Mouse (Mus musculus) myocyte (in vitro differentiated cells): Measurements from ENCODE around the gene Stat3. TPM values are rescaled to one million over a fixed set of nuclear protein-coding genes. Genes with fewer than 3 reads are reported as not detected.

Experiments used
- H3K27me3 ChIP-seq: one replicate; pipeline ENCODE4 v1.6.1; 2011; ENCODE audit not compliant: control insufficient read depth, insufficient read depth, insufficient read length
- H3K36me3 ChIP-seq: one replicate; pipeline ENCODE4 v1.6.1; 2011; ENCODE audit not compliant: control insufficient read depth, insufficient read depth
- H3K4me2 ChIP-seq: one replicate; pipeline ENCODE4 v1.6.1; 2011; ENCODE audit warnings: low read depth, control low read depth
- H3K4me3 ChIP-seq: one replicate; pipeline ENCODE4 v1.5.1; 2011; ENCODE audit warnings: mild to moderate bottlenecking, control low read depth, moderate library complexity
- H3K79me2 ChIP-seq: one replicate; pipeline ENCODE4 v1.6.1; 2011; ENCODE audit not compliant: control insufficient read depth, insufficient read depth
- H3ac ChIP-seq: one replicate; pipeline ENCODE4 v1.6.1; 2011; ENCODE audit not compliant: control insufficient read depth, insufficient read length
- CEBPB ChIP-seq: IDR thresholded peaks from 2 replicates; pipeline ENCODE4 v1.6.1; 2011; ENCODE audit warnings: mild to moderate bottlenecking, moderate library complexity; ENCODE audit not compliant: poor library complexity, insufficient read depth, severe bottlenecking
- E2F4 ChIP-seq: IDR thresholded peaks from one replicate; pipeline ENCODE4 v1.6.1; 2011; ENCODE audit warnings: mild to moderate bottlenecking, control low read depth, moderate library complexity; ENCODE audit not compliant: insufficient read depth
- MAX ChIP-seq: IDR thresholded peaks from one replicate; pipeline ENCODE4 v1.6.1; 2011; ENCODE audit warnings: low read depth, mild to moderate bottlenecking, control low read depth
- MYOD1 ChIP-seq, 3 experiments: IDR thresholded peaks; one replicate each; pipeline ENCODE4 v1.6.1; 2011; ENCODE audit warnings: control low read depth in 2 of 3, low read depth in 2 of 3, mild to moderate bottlenecking in 2 of 3, moderate library complexity in 1 of 3; ENCODE audit not compliant: insufficient read length in 2 of 3, control insufficient read depth in 1 of 3
- MYOG ChIP-seq, 3 experiments: IDR thresholded peaks; one replicate each; pipeline ENCODE4 v1.6.1; 2011; ENCODE audit warnings: control low read depth in 2 of 3, low read depth in 2 of 3, mild to moderate bottlenecking in 2 of 3; ENCODE audit not compliant: insufficient read length in 2 of 3, control insufficient read depth in 1 of 3, insufficient read depth in 1 of 3
- POLR2A ChIP-seq: IDR thresholded peaks from one replicate; pipeline ENCODE4 v1.6.1; 2011; ENCODE audit warnings: low read depth, mild to moderate bottlenecking, control low read depth, moderate library complexity; ENCODE audit not compliant: insufficient read length
- POLR2AphosphoS2 ChIP-seq: IDR thresholded peaks from one replicate; pipeline ENCODE4 v1.6.1; 2011; ENCODE audit warnings: low read depth, control low read depth; ENCODE audit not compliant: insufficient read length
- REST ChIP-seq: IDR thresholded peaks from one replicate; pipeline ENCODE4 v1.6.1; 2011; ENCODE audit warnings: mild to moderate bottlenecking, control low read depth, moderate library complexity; ENCODE audit not compliant: insufficient read depth, insufficient read length
- SRF ChIP-seq: IDR thresholded peaks from one replicate; pipeline ENCODE4 v1.6.1; 2011; ENCODE audit warnings: low read depth; ENCODE audit not compliant: control insufficient read depth, insufficient read length
- TCF12 ChIP-seq: IDR thresholded peaks from one replicate; pipeline ENCODE4 v1.6.1; 2011; ENCODE audit warnings: mild to moderate bottlenecking, control low read depth; ENCODE audit not compliant: poor library complexity, insufficient read depth, severe bottlenecking
- TCF3 ChIP-seq: IDR thresholded peaks from one replicate; pipeline ENCODE4 v1.6.1; 2011; ENCODE audit warnings: low read depth, control low read depth; ENCODE audit not compliant: insufficient read length
- USF1 ChIP-seq: IDR thresholded peaks from one replicate; pipeline ENCODE4 v1.6.1; 2011; ENCODE audit warnings: low read depth, mild to moderate bottlenecking, control low read depth, moderate library complexity
- polyA plus RNA-seq: library from polyadenylated mRNA; unstranded; fragments of >200 nt; fragmentation: generic; extraction: Trizol; gene quantifications from one replicate; pipeline ENCODE4 v1.2.1, GENCODE M21; 2012; ENCODE audit warnings: missing spikeins

Gene Stat3
- polyA plus RNA-seq, result 93.7 TPM

DNA sequence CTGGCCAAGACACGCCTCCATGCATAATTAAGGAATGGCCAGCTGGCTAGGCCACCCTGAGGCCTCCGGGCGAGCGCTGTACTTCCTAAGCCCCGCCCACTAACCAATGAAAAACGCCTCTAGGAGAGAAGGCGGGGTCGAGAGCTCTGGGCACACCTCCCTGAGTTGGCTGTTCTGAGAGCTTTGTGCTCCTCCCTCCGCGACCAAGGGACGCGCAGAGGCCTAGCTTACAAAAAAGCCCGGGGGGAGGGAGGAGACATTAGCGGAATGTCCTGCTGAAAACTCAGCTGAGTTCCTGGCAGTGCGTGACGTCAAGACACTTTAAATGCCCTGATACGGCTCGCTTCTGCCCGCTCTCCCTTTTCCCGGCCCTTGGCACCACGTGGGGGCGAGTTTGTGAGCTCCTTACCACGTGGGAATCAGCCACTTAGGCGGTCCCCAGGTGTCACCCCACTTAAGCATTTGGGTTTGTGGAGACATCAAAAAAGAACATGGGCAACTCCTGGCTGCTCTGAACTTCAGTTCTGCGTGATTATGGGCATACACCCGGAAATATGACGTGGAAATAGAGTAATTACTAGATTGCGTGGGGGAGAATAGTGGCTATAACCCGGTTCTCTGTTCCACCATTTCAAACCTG, at the start of gene Stat3:
Gene Stat3 (minus strand): TSS at position 29 of the 640 bp plus-strand sequence.
- peak within 1 kb of the TSS; percentile 93 for H3K4me2 ChIP-seq
- TF ChIP-seq MAX (peak; percentile 77), E2F4 (peak; percentile 43), TCF3 (no peak), REST (no peak), TCF12 (no peak), POLR2AphosphoS2 (peak; percentile 37), MYOG (IDR thresholded peaks at IDR 0.05; ENCODE audit: control insufficient read depth in 1 of 3, insufficient read depth in 1 of 3, insufficient read length in 2 of 3, low read depth in 2 of 3) (peak in 1 of 3 experiments; percentile 57), USF1 (peak; percentile 92), SRF (peak; percentile 92), MYOD1 (IDR thresholded peaks at IDR 0.05; ENCODE audit: control insufficient read depth in 1 of 3, insufficient read length in 2 of 3, low read depth in 2 of 3) (peak in 1 of 3 experiments; percentile 24), CEBPB (no peak), POLR2A (peak; percentile 59)
- peaks cover 45% of the 10 kb centered on the region for H3K79me2 ChIP-seq
- H3K36me3 ChIP-seq, result no peaks in the 10 kb centered on the region
- H3K4me3 ChIP-seq, result peak within 1 kb of the TSS; percentile 89
- no peaks in the 10 kb centered on the region for H3K27me3 ChIP-seq
- peak within 1 kb of the TSS; percentile 31 for H3ac ChIP-seq

GRCm38 (mm10) chr11:100988674-100989073, 49.3 kb upstream of the Stat3 start:
- H3K36me3 ChIP-seq, result no peaks in the 10 kb centered on the region
- no peak for TF ChIP-seq CEBPB
- TF ChIP-seq POLR2AphosphoS2, result no peak
- TF ChIP-seq E2F4, result no peak
- TF ChIP-seq USF1, result no peak
- no peak for TF ChIP-seq REST
- TF ChIP-seq POLR2A, result no peak
- no peak for TF ChIP-seq TCF3
- no peak for TF ChIP-seq SRF
- TF ChIP-seq MAX, result no peak
- no peak for TF ChIP-seq TCF12
- no peak for TF ChIP-seq MYOD1 (IDR thresholded peaks at IDR 0.05; ENCODE audit: control insufficient read depth in 1 of 3, insufficient read length in 2 of 3, low read depth in 2 of 3)
- no peak overlapping the region for H3K4me2 ChIP-seq
- no peaks in the 10 kb centered on the region for H3K27me3 ChIP-seq
- no peak overlapping the region for H3ac ChIP-seq
- no peaks in the 10 kb centered on the region for H3K79me2 ChIP-seq
- no peak overlapping the region for H3K4me3 ChIP-seq

DNA sequence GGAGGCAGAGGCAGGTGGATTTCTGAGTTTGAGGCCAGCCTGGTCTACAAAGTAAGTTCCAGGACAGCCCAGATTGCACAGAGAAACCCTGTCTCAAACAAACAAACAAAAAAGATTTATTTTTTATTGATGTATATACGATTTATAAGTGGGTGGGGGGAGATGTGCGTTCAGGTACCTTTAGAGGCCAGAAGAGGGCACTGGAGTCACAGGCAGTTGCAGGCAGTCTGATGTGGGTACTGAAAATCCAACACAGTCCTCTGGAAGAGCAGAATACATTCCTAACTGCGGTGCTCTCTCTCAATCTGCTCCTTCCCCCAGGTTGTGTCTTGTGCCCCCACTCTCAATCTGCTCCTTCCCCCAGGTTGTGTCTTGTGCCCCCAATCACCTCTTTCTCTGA, 46.3 kb upstream of the Stat3 start:
- H3K4me2 ChIP-seq, result no peak overlapping the region
- H3ac ChIP-seq, result no peak overlapping the region
- H3K27me3 ChIP-seq, result no peaks in the 10 kb centered on the region
- no peaks in the 10 kb centered on the region for H3K36me3 ChIP-seq
- no peak overlapping the region for H3K4me3 ChIP-seq
- TF ChIP-seq MYOG (IDR thresholded peaks at IDR 0.05; ENCODE audit: control insufficient read depth in 1 of 3, insufficient read depth in 1 of 3, insufficient read length in 2 of 3, low read depth in 2 of 3) (no peak), REST (no peak), SRF (no peak), USF1 (no peak), TCF12 (no peak), POLR2A (no peak), E2F4 (no peak), POLR2AphosphoS2 (no peak), MYOD1 (IDR thresholded peaks at IDR 0.05; ENCODE audit: control insufficient read depth in 1 of 3, insufficient read length in 2 of 3, low read depth in 2 of 3) (no peak), MAX (no peak), TCF3 (no peak), CEBPB (no peak)
- H3K79me2 ChIP-seq, result no peaks in the 10 kb centered on the region

GRCm38 (mm10) chr11:100983778-100984131, 44.4 kb upstream of the Stat3 start:
- peak overlapping the region; percentile 87 for H3K4me2 ChIP-seq

More at GRCm38 (mm10) chr11:100983778-100984131, 44.4 kb upstream of the Stat3 start:
- TF ChIP-seq REST (no peak), USF1 (no peak), POLR2A (no peak)
- no peaks in the 10 kb centered on the region for H3K27me3 ChIP-seq
- H3K36me3 ChIP-seq, result no peaks in the 10 kb centered on the region
- H3K79me2 ChIP-seq, result no peaks in the 10 kb centered on the region
- no peak overlapping the region for H3ac ChIP-seq
- no peak overlapping the region for H3K4me3 ChIP-seq
